Mouse (Mus musculus): ENCODE measurements around the gene Slc8b1.

GRCm38 (mm10) chr5:120487844-120488243 is 23.1 kb upstream of the Slc8b1 start:
- no peak for TF ChIP-seq POLR2A (IDR thresholded peaks at IDR 0.05; ENCODE audit: low read depth, low read length)
- TF ChIP-seq CTCF (conservative IDR thresholded peaks at IDR 0.05; ENCODE audit: insufficient read depth, insufficient read length, low read depth, low read length): no peak

Measured in kidney, adult 2 months (tissue).